23 mouse cellular contexts compared by ENCODE assay signal in the genomic region with DNA sequence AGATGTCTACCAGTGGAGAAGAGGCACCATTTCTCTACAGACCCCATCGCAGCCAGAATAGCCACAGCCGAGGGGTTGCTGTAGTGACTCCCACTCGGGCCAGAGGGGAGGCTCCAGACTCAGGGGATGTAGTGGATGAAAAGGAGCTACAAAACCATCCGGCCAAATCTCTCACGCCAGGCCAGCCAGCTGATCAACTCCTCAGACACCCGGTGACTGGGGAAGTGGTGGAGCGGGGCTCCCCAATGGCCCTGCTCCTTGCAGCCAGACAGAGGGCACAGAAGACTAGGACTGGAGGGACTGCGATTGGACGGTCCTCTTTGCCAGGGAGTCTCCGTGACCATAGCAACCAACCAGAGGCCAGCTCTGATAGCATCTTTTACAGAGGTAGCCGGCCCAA. TPM values are rescaled to one million over a fixed set of nuclear protein-coding genes. Genes with fewer than 3 reads are reported as not detected.
DNase-seq lines count a peak whose midpoint lies in the region; ATAC-seq and TF ChIP-seq lines count a peak whose summit lies in the region.
"Had no signal": no experiment of that assay in that cellular context is flagged by ENCODE, and none has a peak within 500 bp of the region (broad histone marks: within the 10 kb centered on the region; RNA-seq: fewer than 3 reads in every experiment).

No protein-coding gene starts in this region.

- H3K4me3 ChIP-seq in forebrain, postnatal 0 days (ENCODE audit: low read depth, low read length) = no peak overlapping the region
- no peak overlapping the region for H3K4me3 ChIP-seq in forebrain, embryonic 12.5 days (replicated peaks)
- H3K4me3 ChIP-seq in hindbrain, embryonic 10.5 days = peak overlapping the region; percentile 44
- H3K4me3 ChIP-seq in hindbrain, embryonic 16.5 days (ENCODE audit: low read length) = no peak overlapping the region
- H3K4me3 ChIP-seq in midbrain, embryonic 13.5 days (replicated peaks) = no peak overlapping the region
- H3K4me3 ChIP-seq in midbrain, embryonic 15.5 days = no peak overlapping the region
- no peak overlapping the region for H3K4me3 ChIP-seq in liver, embryonic 14.5 days (ENCODE audit: insufficient read depth in 1 of 2, low read depth in 2 of 2, low read length in 2 of 2)
- H3K4me3 ChIP-seq: forebrain, embryonic 15.5 days; myocyte had no signal

- peak; percentile 40; the same call in 1 of the 2 replicates for ATAC-seq in forebrain, postnatal 0 days
- no peak for ATAC-seq in forebrain, embryonic 12.5 days (ENCODE audit: low FRiP score)
- ATAC-seq in hindbrain, embryonic 16.5 days = no peak
- no peak for ATAC-seq in midbrain, embryonic 13.5 days
- ATAC-seq in midbrain, embryonic 15.5 days (replicated peaks) = no peak
- ATAC-seq in liver, embryonic 14.5 days (ENCODE audit: insufficient read depth) = no peak
- ATAC-seq: activated CD4-positive, CD25-positive, alpha-beta regulatory T cell, adult 4 months; forebrain, embryonic 15.5 days; Patski had no signal

- no peak for TF ChIP-seq CTCF in forebrain, postnatal 0 days (IDR thresholded peaks at IDR 0.05; ENCODE audit: low read depth)
- no peak for TF ChIP-seq CTCF in liver, embryonic 14.5 days (IDR thresholded peaks at IDR 0.05; ENCODE audit: low read depth)

- H3K27ac ChIP-seq in forebrain, postnatal 0 days (ENCODE audit: low read depth, low read length) = no peak overlapping the region
- H3K27ac ChIP-seq in forebrain, embryonic 12.5 days = no peak overlapping the region
- no peak overlapping the region for H3K27ac ChIP-seq in hindbrain, embryonic 10.5 days
- H3K27ac ChIP-seq in hindbrain, embryonic 16.5 days (ENCODE audit: low read depth, low read length) = no peak overlapping the region
- no peak overlapping the region for H3K27ac ChIP-seq in midbrain, embryonic 13.5 days
- no peak overlapping the region for H3K27ac ChIP-seq in midbrain, embryonic 15.5 days
- no peak overlapping the region for H3K27ac ChIP-seq in liver, embryonic 14.5 days
- H3K27ac ChIP-seq: embryonic facial prominence, embryonic 15.5 days; forebrain, embryonic 15.5 days; hindbrain, embryonic 12.5 days had no signal

- H3K9ac ChIP-seq in forebrain, postnatal 0 days = no peak overlapping the region
- no peak overlapping the region for H3K9ac ChIP-seq in forebrain, embryonic 12.5 days
- no peak overlapping the region for H3K9ac ChIP-seq in hindbrain, embryonic 16.5 days (ENCODE audit: low read depth, low read length)
- no peak overlapping the region for H3K9ac ChIP-seq in midbrain, embryonic 13.5 days (replicated peaks)
- H3K9ac ChIP-seq in midbrain, embryonic 15.5 days = no peak overlapping the region
- H3K9ac ChIP-seq in liver, embryonic 14.5 days (replicated peaks) = no peak overlapping the region
- H3K9ac ChIP-seq: embryonic facial prominence, embryonic 15.5 days; forebrain, embryonic 15.5 days; hindbrain, embryonic 12.5 days had no signal

- H3K27me3 ChIP-seq in forebrain, postnatal 0 days (ENCODE audit: insufficient read depth, low read length) = peaks cover 11% of the 10 kb centered on the region
- peaks cover 68% of the 10 kb centered on the region for H3K27me3 ChIP-seq in forebrain, embryonic 12.5 days
- H3K27me3 ChIP-seq in hindbrain, embryonic 10.5 days (ENCODE audit: insufficient read depth, poor library complexity, severe bottlenecking) = peaks cover 90% of the 10 kb centered on the region
- peaks cover 16% of the 10 kb centered on the region for H3K27me3 ChIP-seq in hindbrain, embryonic 16.5 days (replicated peaks; ENCODE audit: control insufficient read depth, insufficient read depth, low read length)
- peaks cover 54% of the 10 kb centered on the region for H3K27me3 ChIP-seq in midbrain, embryonic 13.5 days
- H3K27me3 ChIP-seq in midbrain, embryonic 15.5 days (replicated peaks) = peaks cover 25% of the 10 kb centered on the region
- H3K27me3 ChIP-seq in liver, embryonic 14.5 days (ENCODE audit: control insufficient read depth, insufficient read depth, low read length) = peaks cover 7% of the 10 kb centered on the region
- H3K27me3 ChIP-seq: Patski had no signal

- no peak overlapping the region for H3K4me2 ChIP-seq in forebrain, postnatal 0 days (ENCODE audit: low read depth)
- no peak overlapping the region for H3K4me2 ChIP-seq in forebrain, embryonic 12.5 days
- no peak overlapping the region for H3K4me2 ChIP-seq in hindbrain, embryonic 16.5 days (ENCODE audit: low read length)
- 0 out of 2 replicates have a peak overlapping the region, but pooled peaks have one; percentile 33 for H3K4me2 ChIP-seq in midbrain, embryonic 13.5 days (replicated peaks)
- H3K4me2 ChIP-seq in midbrain, embryonic 15.5 days = no peak overlapping the region
- 0 out of 2 replicates have a peak overlapping the region, but pooled peaks have one; percentile 54 for H3K4me2 ChIP-seq in liver, embryonic 14.5 days (ENCODE audit: low read depth)
- H3K4me2 ChIP-seq: forebrain, embryonic 15.5 days had no signal

- no peaks in the 10 kb centered on the region for H3K9me3 ChIP-seq in forebrain, postnatal 0 days (ENCODE audit: low read length)
- no peaks in the 10 kb centered on the region for H3K9me3 ChIP-seq in forebrain, embryonic 12.5 days
- H3K9me3 ChIP-seq in hindbrain, embryonic 10.5 days = no peaks in the 10 kb centered on the region
- no peaks in the 10 kb centered on the region for H3K9me3 ChIP-seq in hindbrain, embryonic 16.5 days (ENCODE audit: control insufficient read depth, low read length)
- no peaks in the 10 kb centered on the region for H3K9me3 ChIP-seq in midbrain, embryonic 13.5 days
- no peaks in the 10 kb centered on the region for H3K9me3 ChIP-seq in midbrain, embryonic 15.5 days
- no peaks in the 10 kb centered on the region for H3K9me3 ChIP-seq in liver, embryonic 14.5 days (ENCODE audit: control insufficient read depth, low read length)
- H3K9me3 ChIP-seq: embryonic facial prominence, embryonic 15.5 days; forebrain, embryonic 15.5 days; hindbrain, embryonic 12.5 days had no signal

- H3K4me1 ChIP-seq in forebrain, postnatal 0 days (ENCODE audit: insufficient read depth) = no peaks in the 10 kb centered on the region
- H3K4me1 ChIP-seq in forebrain, embryonic 12.5 days = peaks cover 21% of the 10 kb centered on the region
- peaks cover 61% of the 10 kb centered on the region for H3K4me1 ChIP-seq in hindbrain, embryonic 10.5 days (replicated peaks)
- no peaks in the 10 kb centered on the region for H3K4me1 ChIP-seq in hindbrain, embryonic 16.5 days (ENCODE audit: control insufficient read depth, insufficient read depth, low read depth, low read length)
- H3K4me1 ChIP-seq in midbrain, embryonic 13.5 days (replicated peaks) = peaks cover 7% of the 10 kb centered on the region; the same call in 1 of the 2 replicates
- no peaks in the 10 kb centered on the region for H3K4me1 ChIP-seq in midbrain, embryonic 15.5 days
- peaks cover 0 to 10% of the 10 kb centered on the region in 2 experiments; a peak in 2 of 4 replicates for H3K4me1 ChIP-seq in liver, embryonic 14.5 days (replicated peaks; ENCODE audit: control insufficient read depth in 2 of 2, insufficient read depth in 2 of 2, low read length in 1 of 2)

- H3K36me3 ChIP-seq in forebrain, postnatal 0 days (ENCODE audit: insufficient read depth) = no peaks in the 10 kb centered on the region
- H3K36me3 ChIP-seq in forebrain, embryonic 12.5 days (replicated peaks) = no peaks in the 10 kb centered on the region
- no peaks in the 10 kb centered on the region for H3K36me3 ChIP-seq in hindbrain, embryonic 10.5 days
- no peaks in the 10 kb centered on the region for H3K36me3 ChIP-seq in hindbrain, embryonic 16.5 days (ENCODE audit: control insufficient read depth, insufficient read depth, low read length)
- no peaks in the 10 kb centered on the region for H3K36me3 ChIP-seq in midbrain, embryonic 13.5 days
- H3K36me3 ChIP-seq in midbrain, embryonic 15.5 days (replicated peaks) = no peaks in the 10 kb centered on the region
- no peaks in the 10 kb centered on the region for H3K36me3 ChIP-seq in liver, embryonic 14.5 days (replicated peaks; ENCODE audit: control insufficient read depth, insufficient read depth, low read depth)
- H3K36me3 ChIP-seq: embryonic facial prominence, embryonic 15.5 days; forebrain, embryonic 15.5 days; hindbrain, embryonic 12.5 days had no signal

- no peak for TF ChIP-seq EP300 in liver, embryonic 14.5 days (IDR thresholded peaks at IDR 0.05; ENCODE audit: low read depth)

- DNase-seq in forebrain, postnatal 0 days = no peak
- DNase-seq in hindbrain, embryonic 10.5 days (ENCODE audit: low spot score) = no peak
- DNase-seq in liver, embryonic 14.5 days (ENCODE audit: low read depth in 3 of 3, low spot score in 3 of 3) = no peak
- DNase-seq: adrenal gland, postnatal 14 days; cerebellum, adult 2 months; kidney, adult 11 months; kidney, postnatal 14 days; lung, adult 18-20 months; retina, postnatal 1 day; right cerebral cortex, postnatal 4 days; thymus, postnatal 4 days had no signal

- 56% methylated on average over 11 of the region's 11 CpGs for WGBS in forebrain, postnatal 0 days
- WGBS in forebrain, embryonic 12.5 days = 53% methylated on average over 11 of the region's 11 CpGs
- 54% methylated on average over 11 of the region's 11 CpGs for WGBS in hindbrain, embryonic 10.5 days
- 54% methylated on average over 11 of the region's 11 CpGs for WGBS in hindbrain, embryonic 16.5 days
- WGBS in midbrain, embryonic 13.5 days = 61% methylated on average over 11 of the region's 11 CpGs
- 59% methylated on average over 11 of the region's 11 CpGs for whole genome bisulfite sequencing in midbrain, embryonic 15.5 days
- 59% methylated on average over 11 of the region's 11 CpGs for WGBS in liver, embryonic 14.5 days (ENCODE audit: insufficient replicate concordance)

RNA-seq across cellular contexts. Expression of a gene that starts 30.5 kb away (rescaled TPM):
- 0.14 and 0.31 TPM in 2 replicates for total RNA-seq in forebrain, postnatal 0 days (2014; rRNA removed)
- polyA plus RNA-seq in forebrain, postnatal 0 days (2015; fragmentation: Nextera tagmentation; extraction: Ambion mirVana) = 0.33 and 0.35 TPM in 2 replicates
- polyA plus RNA-seq in forebrain, embryonic 12.5 days (2016; fragmentation: Nextera tagmentation; extraction: Ambion mirVana) = 0.19 and 0.31 TPM in 2 replicates
- 0.67 TPM in 1 of 2 replicates, not detected in the other for polyA plus RNA-seq in hindbrain, embryonic 10.5 days (2016; fragmentation: Nextera tagmentation; extraction: Ambion mirVana)
- 0.62 and 1.1 TPM in 2 replicates for polyA plus RNA-seq in hindbrain, embryonic 16.5 days (2015; fragmentation: Nextera tagmentation; extraction: Ambion mirVana)
- polyA plus RNA-seq in midbrain, embryonic 13.5 days (2015; fragmentation: Nextera tagmentation; extraction: Ambion mirVana) = 0.62 and 0.70 TPM in 2 replicates
- 0.44 and 0.77 TPM in 2 replicates for polyA plus RNA-seq in midbrain, embryonic 15.5 days (2015; fragmentation: Nextera tagmentation; extraction: Ambion mirVana)
- 0.89 and 0.93 TPM in 2 replicates for polyA plus RNA-seq in liver, embryonic 14.5 days (2012; rRNA removed)
- 1.1 and 1.2 TPM in 2 replicates for polyA plus RNA-seq in liver, embryonic 14.5 days (2014; fragmentation: Nextera tagmentation; extraction: Ambion mirVana)
- total RNA-seq: gastrocnemius, adult 18-20 months; megakaryocyte-erythroid progenitor cell, adult 5-6 weeks had no signal
- polyA plus RNA-seq: activated CD4-positive, CD25-positive, alpha-beta regulatory T cell, adult 4 months; myocyte had no signal

RNA-seq across cellular contexts. Expression of a gene that starts 31.2 kb away (rescaled TPM):
- total RNA-seq in forebrain, postnatal 0 days (2014; rRNA removed) = 0.05 and 0.08 TPM in 2 replicates
- 0.22 TPM in 1 of 2 replicates, not detected in the other for polyA plus RNA-seq in forebrain, postnatal 0 days (2015; fragmentation: Nextera tagmentation; extraction: Ambion mirVana)
- 0.13 and 0.19 TPM in 2 replicates for polyA plus RNA-seq in forebrain, embryonic 12.5 days (2016; fragmentation: Nextera tagmentation; extraction: Ambion mirVana)
- polyA plus RNA-seq in hindbrain, embryonic 10.5 days (2016; fragmentation: Nextera tagmentation; extraction: Ambion mirVana) = 0.24 and 0.54 TPM in 2 replicates
- polyA plus RNA-seq in hindbrain, embryonic 16.5 days (2015; fragmentation: Nextera tagmentation; extraction: Ambion mirVana) = 0.11 and 0.42 TPM in 2 replicates
- 0.26 and 0.30 TPM in 2 replicates for polyA plus RNA-seq in midbrain, embryonic 13.5 days (2015; fragmentation: Nextera tagmentation; extraction: Ambion mirVana)
- polyA plus RNA-seq in midbrain, embryonic 15.5 days (2015; fragmentation: Nextera tagmentation; extraction: Ambion mirVana) = 0.26 and 0.33 TPM in 2 replicates
- polyA plus RNA-seq in liver, embryonic 14.5 days (2012; rRNA removed) = 0.44 and 0.56 TPM in 2 replicates
- 0.42 and 0.56 TPM in 2 replicates for polyA plus RNA-seq in liver, embryonic 14.5 days (2014; fragmentation: Nextera tagmentation; extraction: Ambion mirVana)

RNA-seq across cellular contexts. Expression of a gene that starts 34.4 kb away (rescaled TPM):
- 17.4 and 17.9 TPM in 2 replicates for total RNA-seq in forebrain, postnatal 0 days (2014; rRNA removed)
- 8.8 and 10.8 TPM in 2 replicates for polyA plus RNA-seq in forebrain, postnatal 0 days (2015; fragmentation: Nextera tagmentation; extraction: Ambion mirVana)
- polyA plus RNA-seq in forebrain, embryonic 12.5 days (2016; fragmentation: Nextera tagmentation; extraction: Ambion mirVana) = 31.1 and 32.9 TPM in 2 replicates
- 32.5 and 36.0 TPM in 2 replicates for polyA plus RNA-seq in hindbrain, embryonic 10.5 days (2016; fragmentation: Nextera tagmentation; extraction: Ambion mirVana)
- polyA plus RNA-seq in hindbrain, embryonic 16.5 days (2015; fragmentation: Nextera tagmentation; extraction: Ambion mirVana) = 20.0 and 20.5 TPM in 2 replicates
- polyA plus RNA-seq in midbrain, embryonic 13.5 days (2015; fragmentation: Nextera tagmentation; extraction: Ambion mirVana) = 24.6 and 27.3 TPM in 2 replicates
- 22.0 and 22.4 TPM in 2 replicates for polyA plus RNA-seq in midbrain, embryonic 15.5 days (2015; fragmentation: Nextera tagmentation; extraction: Ambion mirVana)
- polyA plus RNA-seq in liver, embryonic 14.5 days (2012; rRNA removed) = 13.8 and 15.5 TPM in 2 replicates
- polyA plus RNA-seq in liver, embryonic 14.5 days (2014; fragmentation: Nextera tagmentation; extraction: Ambion mirVana) = 10.4 and 11.8 TPM in 2 replicates

RNA-seq across cellular contexts. Expression of a gene that starts 37.2 kb away (rescaled TPM):
- 26.3 and 42.6 TPM in 2 replicates for total RNA-seq in forebrain, postnatal 0 days (2014; rRNA removed)
- polyA plus RNA-seq in forebrain, postnatal 0 days (2015; fragmentation: Nextera tagmentation; extraction: Ambion mirVana) = 54.0 and 59.6 TPM in 2 replicates
- polyA plus RNA-seq in forebrain, embryonic 12.5 days (2016; fragmentation: Nextera tagmentation; extraction: Ambion mirVana) = 124 and 137 TPM in 2 replicates
- 289 and 330 TPM in 2 replicates for polyA plus RNA-seq in hindbrain, embryonic 10.5 days (2016; fragmentation: Nextera tagmentation; extraction: Ambion mirVana)
- 81.7 and 99.9 TPM in 2 replicates for polyA plus RNA-seq in hindbrain, embryonic 16.5 days (2015; fragmentation: Nextera tagmentation; extraction: Ambion mirVana)
- polyA plus RNA-seq in midbrain, embryonic 13.5 days (2015; fragmentation: Nextera tagmentation; extraction: Ambion mirVana) = 60.4 and 71.4 TPM in 2 replicates
- polyA plus RNA-seq in midbrain, embryonic 15.5 days (2015; fragmentation: Nextera tagmentation; extraction: Ambion mirVana) = 74.0 and 87.8 TPM in 2 replicates
- polyA plus RNA-seq in liver, embryonic 14.5 days (2012; rRNA removed) = 195 and 227 TPM in 2 replicates
- polyA plus RNA-seq in liver, embryonic 14.5 days (2014; fragmentation: Nextera tagmentation; extraction: Ambion mirVana) = 379 and 451 TPM in 2 replicates

Comparison
In these comparisons a context has a peak if more than half of its experiments do, and no peak if none do; other contexts are left out.
1. H3K4me2 ChIP-seq: peak in midbrain, embryonic 13.5 days (single experiment) and liver, embryonic 14.5 days (single experiment); none in forebrain, postnatal 0 days (single experiment), forebrain, embryonic 12.5 days (single experiment), hindbrain, embryonic 16.5 days (single experiment) and midbrain, embryonic 15.5 days (single experiment).